Mouse (Mus musculus) left cerebral cortex, postnatal 36 days (tissue): Measurements from ENCODE around the gene Plch2. TPM values are rescaled to one million over a fixed set of nuclear protein-coding genes. Genes with fewer than 3 reads are reported as not detected.

Experiments used
- DNase-seq, 2 experiments: peaks; one replicate each; pipeline ENCODE4 v3.0.0; 2021 to 2022; ENCODE audit warnings: low spot score in 2 of 2, mixed read lengths in 1 of 2
- intact Hi-C: fragments of 180-260 bp; cut with DNase I; formaldehyde crosslinking; loops from one replicate; pipeline ENCODE4 v1.15.1; 2025
- total RNA-seq, 2 experiments: library from RNA; stranded (reverse); gene quantifications; 2 replicates each; pipeline ENCODE4 v1.2.3; 2021

Gene Plch2
- total RNA-seq, 2 experiments from 2014 or later = 63.2 to 92.6 TPM

- intact Hi-C loops = loop anchor here (1.0 to 5.0 kb wide), 2 partner anchors 20 to 67 kb away; partner anchors contain the start of gene Pank4
- DNase-seq = peak; percentile 66 to 69
Measured at GRCm38 (mm10) chr4:154944121-154944590, 112.4 kb downstream of the Plch2 start.

- no peak for DNase-seq
- intact Hi-C loops = loop anchor here (1.0 to 5.0 kb wide), 2 partner anchors 21 to 66 kb away; partner anchors contain the start of gene Pank4
Measured at GRCm38 (mm10) chr4:154943323-154944039, 113.1 kb downstream of the Plch2 start.

GRCm38 (mm10) chr4:154942632-154943322 is 113.8 kb downstream of the Plch2 start:
- no peak for DNase-seq
- intact Hi-C loops = loop anchor here (5.0 kb wide), 1 partner anchor 65 kb away; no protein-coding TSS in a partner anchor

GRCm38 (mm10) chr4:154941831-154942230 is 114.8 kb downstream of the Plch2 start:
- intact Hi-C loops = loop anchor here (5.0 kb wide), 1 partner anchor 65 kb away; no protein-coding TSS in a partner anchor
- DNase-seq = no peak

- DNase-seq = no peak
- intact Hi-C loops = loop anchor here (5.0 kb wide), 1 partner anchor 63 kb away; no protein-coding TSS in a partner anchor
Measured at GRCm38 (mm10) chr4:154940156-154940555, 116.4 kb downstream of the Plch2 start.

- intact Hi-C loops = no loop called here
- no peak for DNase-seq
Measured at GRCm38 (mm10) chr4:154937746-154938145, 118.8 kb downstream of the Plch2 start.

- intact Hi-C loops = no loop called here
- DNase-seq = no peak
Measured at GRCm38 (mm10) chr4:154936542-154937255, 119.9 kb downstream of the Plch2 start.

- intact Hi-C loops = no loop called here
- no peak for DNase-seq
Measured at GRCm38 (mm10) chr4:154935788-154936187, 120.8 kb downstream of the Plch2 start.

GRCm38 (mm10) chr4:154934800-154935199 is 121.8 kb downstream of the Plch2 start:
- intact Hi-C loops = no loop called here
- DNase-seq = no peak

- intact Hi-C loops = no loop called here
- no peak for DNase-seq
Measured at GRCm38 (mm10) chr4:154933306-154933907, 123.2 kb downstream of the Plch2 start.

Other genes with a start within 250 kb of the Plch2 start
- gene Ttc34, start 219.3 kb downstream of the Plch2 start, total RNA-seq = 1 to 10 TPM; 3.1 to 3.6 TPM
- gene Mmel1, start 187.2 kb downstream of the Plch2 start, total RNA-seq = under 1 TPM; 0.49 to 1.00 TPM
- gene Fam213b, start 157.6 kb downstream of the Plch2 start, total RNA-seq = 10 to 100 TPM; 51.1 to 68.5 TPM
- gene Tnfrsf14, start 128.2 kb downstream of the Plch2 start, total RNA-seq = 1 to 10 TPM; 1.5 to 2.1 TPM
- 10 to 100 TPM; 36.5 to 38.6 TPM for gene Hes5, start 95.9 kb downstream of the Plch2 start, total RNA-seq
- 10 to 100 TPM; 35.2 to 46.6 TPM for gene Pank4, start 92.7 kb downstream of the Plch2 start, total RNA-seq
- gene Pex10, start 10.2 kb upstream of the Plch2 start, total RNA-seq = 10 to 100 TPM; 17.4 to 19.5 TPM
- 10 to 100 TPM; 65.6 to 67.3 TPM for gene Rer1, start 29.6 kb upstream of the Plch2 start, total RNA-seq
- gene Morn1, start 29.8 kb upstream of the Plch2 start, total RNA-seq = 10 to 100 TPM in 1 of 2 experiments, 1 to 10 TPM in 1; 8.4 to 11.6 TPM
- 100 to 1,000 TPM; 113 to 119 TPM for gene Ski, start 165.8 kb upstream of the Plch2 start, total RNA-seq
- 10 to 100 TPM; 26.0 to 28.0 TPM for gene Faap20, start 193.0 kb upstream of the Plch2 start, total RNA-seq